Mouse (Mus musculus) small intestine, adult 2 months (tissue): ENCODE measurements around the gene Wwtr1.

Experiments used
- CTCF ChIP-seq: fragments of 200-500 bp; IDR thresholded peaks from 2 replicates; pipeline ENCODE4 v1.5.1; 2012; ENCODE audit warnings: low read depth, mild to moderate bottlenecking, control low read depth, inconsistent platforms, low read length, moderate library complexity, mixed read lengths; ENCODE audit not compliant: insufficient replicate concordance, insufficient read length; ENCODE audit errors: extremely low read depth
- POLR2A ChIP-seq: fragments of 200-500 bp; IDR thresholded peaks from 2 replicates; pipeline ENCODE4 v1.6.1; 2012; ENCODE audit warnings: low read depth, mild to moderate bottlenecking, control low read depth, inconsistent platforms, low read length, moderate library complexity

- TF ChIP-seq CTCF (no peak), POLR2A (no peak)
Measured at GRCm38 (mm10) chr3:57611776-57612175, 36.1 kb upstream of the Wwtr1 start.
